Mouse (Mus musculus) thymus, adult 18-20 months (tissue): ENCODE data around the gene Daam1.

Experiments used
- DNase-seq, 2 experiments: peaks; one replicate each; pipeline ENCODE4 v3.0.0; 2022; ENCODE audit warnings: mixed read lengths in 2 of 2

Gene Daam1

DNA sequence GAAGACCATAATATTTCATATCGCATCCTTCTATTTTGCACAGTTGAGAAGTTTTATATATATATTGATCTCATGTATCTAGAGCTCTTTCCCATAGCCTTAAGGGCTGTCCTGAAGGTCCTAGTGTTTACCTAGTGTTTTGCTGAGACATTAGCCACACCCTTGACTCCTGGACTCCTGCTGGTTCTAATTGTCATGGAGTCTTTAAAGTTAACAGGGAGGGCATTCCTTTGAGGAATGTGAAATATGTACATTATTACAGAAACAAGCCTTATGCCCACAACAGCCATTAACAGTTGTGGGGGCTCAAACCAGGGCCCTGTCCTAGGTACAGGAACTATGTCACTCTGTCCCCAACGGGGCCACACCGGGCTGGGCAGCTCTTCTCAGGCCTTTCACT lies 180.5 kb downstream of the Daam1 start:
- no peak for DNase-seq

DNA sequence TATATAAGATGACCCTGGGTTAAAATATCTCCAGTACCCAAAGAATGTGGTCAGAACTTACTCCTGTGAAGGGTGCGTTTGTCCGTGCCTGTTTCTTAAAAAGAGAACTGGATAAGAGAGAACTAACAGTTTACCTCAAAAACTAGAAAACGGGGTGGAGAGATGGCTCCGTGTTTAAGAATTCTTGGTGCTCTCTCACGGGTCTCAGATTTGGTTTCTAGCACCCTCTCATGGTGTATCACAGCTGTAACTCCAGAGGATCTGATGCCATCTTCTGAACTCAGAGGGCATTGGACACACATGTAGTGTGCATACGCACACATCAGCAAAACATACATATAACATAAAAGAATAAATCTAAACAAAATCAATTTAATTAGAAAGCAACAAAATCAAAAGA lies 181.2 kb downstream of the Daam1 start:
- no peak for DNase-seq

DNA sequence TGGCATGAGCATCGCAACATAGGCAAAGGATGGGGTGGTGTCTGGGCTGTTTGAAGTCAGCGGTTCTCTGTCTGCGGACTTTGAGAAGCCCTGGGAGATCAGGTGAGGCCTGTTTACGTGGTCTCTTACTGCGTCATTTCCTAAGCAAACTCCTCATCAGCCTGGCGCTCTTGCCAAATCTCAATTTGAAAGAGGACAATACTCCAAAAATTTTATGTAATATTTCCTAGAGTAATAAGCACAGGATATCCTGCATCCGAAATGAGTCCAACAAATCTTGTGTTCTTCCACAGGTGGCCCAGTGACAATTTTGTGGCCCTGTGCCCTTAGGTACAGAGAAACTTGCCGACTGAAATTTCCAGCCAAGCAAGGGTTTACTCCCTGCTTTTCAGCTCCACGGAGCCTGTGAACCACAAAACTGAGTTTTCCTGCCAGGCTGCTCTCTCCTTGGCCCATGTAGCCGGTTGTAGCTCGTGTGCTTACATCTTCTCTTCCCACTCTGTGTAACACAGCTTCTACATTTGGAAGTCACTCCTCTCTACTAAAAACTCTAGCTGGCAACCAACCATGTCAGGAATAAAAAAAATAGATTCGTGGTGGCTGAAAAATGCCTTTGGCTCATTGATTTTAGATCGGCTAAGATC lies 183.0 kb downstream of the Daam1 start:
- DNase-seq: no peak

DNA sequence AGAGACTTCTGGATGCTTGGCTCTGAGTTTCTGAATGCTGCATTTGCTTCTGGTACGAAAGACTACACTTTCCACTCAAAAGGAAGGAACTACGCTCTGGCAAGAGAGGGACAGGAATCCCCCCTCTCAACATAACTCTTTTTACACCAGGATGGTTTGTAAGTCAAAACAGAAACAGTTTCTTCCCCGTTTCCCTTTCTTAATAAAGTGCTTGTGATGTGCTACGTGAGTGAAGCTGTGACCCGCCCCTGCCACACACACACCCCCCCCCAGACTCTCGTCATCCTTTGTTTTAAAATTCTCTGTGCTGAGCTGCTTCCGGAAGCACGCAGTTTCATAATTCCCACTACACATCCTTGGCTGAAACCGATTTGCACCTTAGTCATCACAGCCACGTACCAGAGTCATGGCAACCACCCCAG lies 183.5 kb downstream of the Daam1 start:
- DNase-seq: no peak

DNA sequence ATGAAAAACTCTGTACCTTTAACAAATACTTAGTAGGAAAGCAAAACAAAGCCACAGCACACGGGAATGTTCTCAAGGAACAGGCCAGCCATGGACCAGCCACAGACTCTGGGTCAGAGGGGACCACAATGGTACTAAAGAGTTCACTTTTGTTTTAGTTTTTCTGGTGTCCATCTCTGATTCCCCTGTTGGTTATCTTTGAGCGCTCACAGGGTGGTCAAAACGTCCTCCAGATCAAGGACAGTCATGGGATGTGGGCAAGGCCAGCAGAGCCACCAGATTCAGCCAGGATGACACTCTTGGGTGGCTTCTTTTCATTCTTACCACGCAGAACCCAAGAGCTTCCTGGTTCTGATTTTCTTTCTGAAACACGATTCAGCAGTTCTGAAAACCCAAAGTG lies 184.4 kb downstream of the Daam1 start:
- DNase-seq: no peak

DNA sequence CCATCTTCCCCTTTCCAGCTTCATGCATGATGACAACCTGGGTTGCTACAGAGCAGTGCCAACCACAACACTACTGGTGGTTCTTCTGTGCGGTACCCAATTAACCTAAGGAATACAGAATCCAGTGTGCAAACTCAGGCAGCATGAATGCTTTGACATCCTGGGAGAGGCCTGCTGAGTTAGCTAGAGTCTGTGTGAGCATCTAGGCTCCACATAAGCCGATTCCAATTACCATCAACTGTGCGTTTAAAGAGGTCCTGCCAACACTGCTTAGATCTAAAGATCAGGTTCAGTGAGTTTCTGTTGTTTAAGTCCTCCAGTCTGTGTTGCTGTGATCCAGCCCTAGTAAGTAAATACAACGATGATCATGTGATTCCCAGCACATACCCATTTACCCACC lies 189.4 kb downstream of the Daam1 start:
- no peak for DNase-seq

DNA sequence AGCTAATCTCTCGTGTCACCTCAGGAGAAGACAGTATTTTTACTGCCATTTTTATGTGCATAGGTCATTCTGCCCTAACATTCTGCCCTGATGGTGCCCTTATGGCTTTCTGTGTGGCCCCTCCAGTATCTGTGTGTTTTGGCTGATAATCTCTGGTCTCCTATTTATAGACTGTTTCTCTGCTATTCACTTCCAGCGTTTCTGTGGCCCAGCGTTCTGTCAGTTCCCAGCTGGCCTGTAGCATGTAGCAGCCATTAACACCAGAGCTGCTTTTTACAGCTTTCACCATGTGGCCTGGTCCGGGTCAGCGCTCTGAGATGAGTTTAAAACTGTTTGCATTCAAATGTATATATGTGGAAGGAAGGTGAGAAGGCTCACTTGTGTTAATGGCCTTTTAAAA lies 190.7 kb downstream of the Daam1 start:
- DNase-seq: no peak

DNA sequence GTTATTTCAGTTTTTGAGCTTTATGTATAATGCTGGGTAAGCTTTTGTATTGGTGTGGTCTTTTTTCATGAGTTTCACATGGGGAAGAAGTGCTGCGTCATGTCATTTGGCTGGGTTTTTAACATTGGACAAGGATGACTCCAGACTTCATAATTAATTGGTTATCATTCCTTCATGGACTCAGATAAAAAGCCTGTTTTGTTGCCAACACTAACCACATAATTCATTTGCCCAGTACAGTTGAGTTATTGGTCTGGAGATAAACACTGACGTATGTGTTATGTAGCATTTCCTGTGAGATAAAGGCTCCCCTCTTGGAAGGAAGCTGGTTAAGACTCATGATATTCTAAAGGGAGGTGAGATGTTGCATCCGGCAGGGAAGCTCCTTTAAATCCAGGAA lies 191.9 kb downstream of the Daam1 start:
- DNase-seq: no peak

DNA sequence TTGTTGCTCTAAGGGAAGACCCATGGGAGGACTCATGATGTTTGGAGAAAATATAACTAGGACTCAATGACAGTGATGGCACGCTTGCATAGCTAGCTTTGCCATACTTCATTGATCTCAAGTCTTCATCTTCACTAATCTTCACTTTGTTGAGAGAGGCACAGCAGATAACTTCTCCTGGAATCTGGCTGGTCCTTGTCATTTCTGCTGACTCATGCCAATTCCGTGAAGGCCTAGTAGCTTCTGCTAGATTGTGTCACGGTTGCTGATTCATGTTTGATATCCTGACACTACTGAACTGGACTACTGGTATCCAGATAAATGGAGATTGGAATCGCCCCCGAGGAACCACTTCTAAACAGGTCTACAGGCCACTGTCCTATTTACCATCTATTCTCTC lies 192.7 kb downstream of the Daam1 start:
- DNase-seq: no peak

DNA sequence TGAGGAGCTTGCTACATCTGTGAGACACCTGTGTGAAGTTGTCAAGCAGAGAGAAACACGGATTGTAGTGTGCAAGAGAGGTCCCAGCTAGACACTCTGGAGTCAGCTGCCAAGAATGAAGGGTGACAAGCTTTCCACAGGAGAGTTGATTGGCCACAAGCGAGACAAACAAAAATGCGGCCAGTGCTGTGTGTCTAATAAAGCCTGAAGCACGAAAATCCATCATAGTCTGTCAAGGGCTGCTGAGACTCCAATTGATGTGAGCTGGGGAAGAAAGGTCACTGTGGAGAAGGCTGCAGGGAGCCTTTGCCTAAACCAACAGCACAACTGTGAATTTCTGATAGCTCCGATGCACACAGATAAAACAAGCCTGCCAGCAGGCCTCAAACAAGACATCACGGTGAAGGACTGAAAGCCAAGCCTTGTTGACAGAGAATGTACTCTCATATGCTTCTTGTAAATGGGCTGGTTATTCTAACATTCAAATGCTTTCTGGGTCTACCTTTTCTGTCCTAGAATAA lies 194.5 kb downstream of the Daam1 start:
- no peak for DNase-seq

DNA sequence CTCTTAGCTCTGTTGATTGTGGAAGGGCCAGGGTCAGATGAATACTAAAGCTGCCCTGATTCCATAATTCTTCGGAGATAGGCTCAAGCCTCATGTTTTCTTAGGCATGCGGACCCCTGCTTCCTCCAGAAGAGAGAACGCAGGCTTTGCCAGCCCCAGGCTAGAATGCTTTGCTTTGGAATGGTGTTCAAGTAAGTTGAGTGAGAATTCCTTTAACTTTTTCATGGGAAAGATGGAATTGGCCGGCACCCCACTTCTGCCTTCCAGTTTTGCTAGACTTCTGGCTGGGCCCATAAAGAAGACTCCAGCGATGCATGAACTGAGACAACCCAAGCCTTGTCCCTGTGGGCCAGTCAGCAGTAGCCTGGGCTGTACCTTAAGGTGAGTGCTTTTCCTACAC lies 200.3 kb downstream of the Daam1 start:
- no peak for DNase-seq

DNA sequence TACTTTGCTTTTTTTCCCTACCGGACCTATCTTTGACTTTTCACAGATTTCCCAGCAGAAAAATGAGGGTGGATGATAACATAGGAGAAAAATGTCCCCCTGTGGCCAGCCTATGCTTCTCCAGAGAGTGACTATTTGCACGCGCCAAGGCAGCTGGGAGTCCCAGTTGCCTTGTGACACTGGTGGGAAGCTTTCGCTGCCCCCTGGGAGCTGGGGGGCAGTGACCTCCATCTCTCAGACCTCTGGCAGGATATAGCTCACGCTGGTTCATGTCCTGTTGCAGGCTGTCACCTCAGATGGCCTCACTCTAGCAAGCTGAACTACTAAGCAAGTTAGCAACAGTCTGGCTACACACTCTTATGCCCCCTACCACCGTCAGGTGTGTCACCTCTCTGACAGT lies 200.9 kb downstream of the Daam1 start:
- no peak for DNase-seq

DNA sequence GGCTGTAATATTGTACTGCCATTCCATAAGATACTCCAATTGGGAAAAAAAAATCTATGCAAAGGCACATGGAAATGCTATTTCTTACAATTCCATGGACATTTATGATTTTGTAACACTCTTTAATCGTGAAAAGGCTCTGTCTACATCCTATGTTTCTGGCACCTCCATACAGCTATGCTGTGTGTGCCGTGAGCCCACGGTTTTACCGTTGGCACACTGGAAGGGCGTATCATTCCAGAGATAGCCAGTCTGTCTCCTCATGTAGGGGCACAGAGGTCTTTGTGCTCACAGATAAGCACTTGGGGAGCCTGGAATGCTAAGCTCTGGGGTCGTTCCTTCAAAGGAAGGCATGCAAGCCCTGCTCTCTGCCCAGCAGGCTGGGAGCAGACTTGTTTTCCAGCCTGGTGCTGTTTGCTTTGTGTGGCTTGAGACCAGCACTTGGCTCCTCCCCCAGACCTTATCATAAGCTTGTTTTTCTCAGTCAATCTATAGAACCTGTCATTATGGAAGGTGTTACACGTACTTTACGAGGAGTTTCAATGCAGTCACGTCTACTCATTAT lies 205.3 kb downstream of the Daam1 start:
- no peak for DNase-seq

DNA sequence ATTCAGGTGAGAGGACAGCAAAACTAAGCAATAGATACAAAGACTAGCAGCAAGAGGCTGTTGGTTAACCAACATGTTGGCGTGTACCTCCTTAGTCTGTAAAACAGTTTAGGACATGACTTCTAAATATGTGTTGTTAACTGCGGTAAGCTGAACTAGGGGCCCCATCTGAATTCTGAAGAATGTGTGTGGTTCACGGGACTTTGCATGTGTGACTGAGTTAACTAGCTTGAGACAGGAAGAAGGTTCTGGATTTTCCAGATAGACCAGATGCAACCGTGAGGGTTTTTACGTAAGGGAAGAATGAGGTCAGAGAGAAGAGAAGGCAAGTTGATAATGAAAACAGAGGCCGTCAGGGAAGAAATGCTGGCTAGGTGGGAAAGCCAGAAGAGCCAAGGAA lies 206.2 kb downstream of the Daam1 start:
- DNase-seq: no peak

DNA sequence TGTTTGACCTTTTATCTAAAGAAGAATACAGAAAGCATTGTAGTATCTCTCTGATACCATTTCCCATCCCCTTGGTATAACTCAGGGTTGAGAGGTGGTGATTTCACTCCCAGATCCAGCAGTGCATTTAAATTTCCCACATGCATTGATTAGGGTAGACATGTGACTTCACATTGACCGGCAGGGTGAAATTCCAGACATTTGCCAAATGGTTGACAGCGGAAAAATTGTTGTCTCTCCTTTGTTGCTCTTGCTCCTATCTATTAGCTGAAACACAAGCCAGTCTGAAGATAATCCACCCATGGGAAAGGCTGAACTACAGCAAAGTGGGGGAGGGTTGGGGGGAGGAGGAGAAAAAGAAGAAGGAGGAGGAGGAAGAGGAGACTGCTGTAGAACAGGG lies 208.0 kb downstream of the Daam1 start:
- DNase-seq: no peak

DNA sequence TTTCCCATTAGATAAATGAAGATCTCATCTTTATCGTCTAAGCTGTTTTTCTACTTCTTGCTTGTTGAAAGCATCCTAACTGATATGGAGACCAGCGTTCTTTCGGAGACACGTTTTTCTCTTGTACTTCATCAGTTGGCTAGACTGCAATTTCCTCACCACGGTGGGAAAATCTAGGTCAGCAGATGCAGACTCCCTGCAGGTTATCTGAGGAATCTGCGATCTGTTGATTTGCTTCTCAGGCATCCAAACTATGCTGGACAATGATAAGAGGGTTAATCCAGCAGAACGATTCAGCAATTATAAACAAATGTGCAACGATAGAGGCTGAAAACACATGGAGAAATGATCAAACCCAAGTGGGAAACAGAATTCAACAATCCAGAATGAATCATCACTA lies 208.6 kb downstream of the Daam1 start:
- no peak for DNase-seq

DNA sequence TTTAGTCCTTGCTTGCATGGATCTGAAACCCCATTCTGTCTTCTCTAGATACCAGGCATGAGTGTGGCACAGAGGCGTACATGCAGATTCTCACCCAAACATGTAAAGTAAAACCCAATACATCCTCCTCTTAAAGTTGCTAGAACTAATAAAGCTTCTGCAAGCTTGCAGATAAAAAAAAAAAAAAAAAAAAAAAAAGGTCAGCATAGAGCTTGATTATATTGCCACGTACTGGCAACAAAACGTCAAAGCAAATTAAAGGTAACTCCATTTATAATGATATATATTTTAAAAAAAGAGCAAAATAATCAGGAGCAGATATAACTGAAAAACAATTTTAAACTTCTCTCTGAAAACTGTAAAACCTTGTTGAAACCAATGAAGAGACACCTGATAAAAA lies 210.4 kb downstream of the Daam1 start:
- no peak for DNase-seq
